In genomic region chr6:55792536-55792935, GRCm38 (mm10) we compare ENCODE assay signal across 13 mouse cellular contexts. TPM values are rescaled to one million over a fixed set of nuclear protein-coding genes. Genes with fewer than 3 reads are reported as not detected.
A peak's percentile ranks its signal among the peaks of the same experiment; 100 is the strongest.
DNase-seq lines count a peak whose midpoint lies in the region; ATAC-seq and TF ChIP-seq lines count a peak whose summit lies in the region.
"Had no signal": no experiment of that assay in that cellular context is flagged by ENCODE, and none has a peak within 500 bp of the region (broad histone marks: within the 10 kb centered on the region; RNA-seq: fewer than 3 reads in every experiment).

No protein-coding gene starts in this region.

- H3K36me3 ChIP-seq in forebrain, embryonic 11.5 days (ENCODE audit: control insufficient read depth, insufficient read depth, low read length) = no peaks in the 10 kb centered on the region
- H3K36me3 ChIP-seq in hindbrain, embryonic 16.5 days (ENCODE audit: control insufficient read depth, insufficient read depth, low read length) = no peaks in the 10 kb centered on the region
- H3K36me3 ChIP-seq in neural tube, embryonic 15.5 days = no peaks in the 10 kb centered on the region

- WGBS in forebrain, embryonic 11.5 days = 43% methylated on average over 8 of the region's 8 CpGs
- WGBS in hindbrain, embryonic 16.5 days = 38% methylated on average over 8 of the region's 8 CpGs
- 27% methylated on average over 8 of the region's 8 CpGs for WGBS in neural tube, embryonic 15.5 days
- WGBS in cerebellum, adult 2 months = 58% methylated on average over 8 of the region's 8 CpGs

- peak overlapping the region; percentile 85 for H3K27ac ChIP-seq in layer of hippocampus, adult 2 months
- peak overlapping the region; percentile 84 for H3K27ac ChIP-seq in forebrain, embryonic 11.5 days (ENCODE audit: low read depth, low read length)
- H3K27ac ChIP-seq in hindbrain, embryonic 16.5 days (ENCODE audit: low read depth, low read length) = peak overlapping the region; percentile 70
- H3K27ac ChIP-seq in neural tube, embryonic 15.5 days (replicated peaks) = peak overlapping the region; percentile 83
- H3K27ac ChIP-seq in cerebellum, adult 2 months (ENCODE audit: insufficient read depth, low read length) = no peak overlapping the region

- H3K4me1 ChIP-seq in forebrain, embryonic 11.5 days (replicated peaks; ENCODE audit: control insufficient read depth, insufficient read depth, low read length) = peaks cover 8% of the 10 kb centered on the region; the same call in 1 of the 2 replicates
- peaks cover 8% of the 10 kb centered on the region for H3K4me1 ChIP-seq in hindbrain, embryonic 16.5 days (ENCODE audit: control insufficient read depth, insufficient read depth, low read depth, low read length)
- H3K4me1 ChIP-seq in neural tube, embryonic 15.5 days = peaks cover 20% of the 10 kb centered on the region
- no peaks in the 10 kb centered on the region for H3K4me1 ChIP-seq in cerebellum, adult 2 months (ENCODE audit: control insufficient read depth, insufficient read depth, low read length)

- no peak overlapping the region for H3K4me2 ChIP-seq in forebrain, embryonic 11.5 days (ENCODE audit: low read depth, low read length, severe bottlenecking)
- peak overlapping the region; percentile 4; the same call in 1 of the 2 replicates for H3K4me2 ChIP-seq in hindbrain, embryonic 16.5 days (ENCODE audit: low read length)
- H3K4me2 ChIP-seq in neural tube, embryonic 15.5 days = no peak overlapping the region; the same call in 1 of the 2 replicates
- H3K4me2 ChIP-seq: lung, embryonic 14.5 days had no signal

- no peak for TF ChIP-seq POLR2A in cerebellum, adult 2 months (IDR thresholded peaks at IDR 0.05; ENCODE audit: borderline replicate concordance, insufficient read depth, low read length)

- no peaks in the 10 kb centered on the region for H3K27me3 ChIP-seq in forebrain, embryonic 11.5 days (ENCODE audit: control insufficient read depth, insufficient read depth, low read length)
- H3K27me3 ChIP-seq in hindbrain, embryonic 16.5 days (replicated peaks; ENCODE audit: control insufficient read depth, insufficient read depth, low read length) = no peaks in the 10 kb centered on the region
- H3K27me3 ChIP-seq in neural tube, embryonic 15.5 days (replicated peaks) = no peaks in the 10 kb centered on the region
- no peaks in the 10 kb centered on the region for H3K27me3 ChIP-seq in cerebellum, adult 2 months (ENCODE audit: control insufficient read depth, insufficient read depth, low read length)

- DNase-seq in layer of hippocampus, adult 2 months (ENCODE audit: low spot score in 2 of 2) = peak in 1 of 2 experiments; percentile 57
- DNase-seq in layer of hippocampus, postnatal 25 days (ENCODE audit: extremely low spot score in 1 of 2, low spot score in 1 of 2) = no peak
- DNase-seq in forebrain, embryonic 11.5 days (ENCODE audit: low spot score) = no peak
- no peak for DNase-seq in lung, postnatal 14 days
- no peak for DNase-seq in adrenal gland, adult 8-10 months
- no peak for DNase-seq in cerebellum, adult 2 months
- DNase-seq: adrenal gland, postnatal 36 days had no signal

- ATAC-seq in forebrain, embryonic 11.5 days (replicated peaks; ENCODE audit: low FRiP score) = peak; percentile 13; the same call in 1 of the 2 replicates
- peak; percentile 57 for ATAC-seq in hindbrain, embryonic 16.5 days
- peak; percentile 58 for ATAC-seq in neural tube, embryonic 15.5 days (ENCODE audit: low FRiP score)

- peak overlapping the region; percentile 32; the same call in 1 of the 2 replicates for H3K9ac ChIP-seq in forebrain, embryonic 11.5 days (ENCODE audit: low read length)
- no peak overlapping the region; the same call in 1 of the 2 replicates for H3K9ac ChIP-seq in hindbrain, embryonic 16.5 days (ENCODE audit: low read depth, low read length)
- no peak overlapping the region for H3K9ac ChIP-seq in neural tube, embryonic 15.5 days (replicated peaks)
- H3K9ac ChIP-seq: lung, embryonic 14.5 days had no signal

- no peaks in the 10 kb centered on the region for H3K9me3 ChIP-seq in forebrain, embryonic 11.5 days (ENCODE audit: control insufficient read depth, low read length)
- H3K9me3 ChIP-seq in hindbrain, embryonic 16.5 days (ENCODE audit: control insufficient read depth, low read length) = no peaks in the 10 kb centered on the region
- H3K9me3 ChIP-seq in neural tube, embryonic 15.5 days (replicated peaks) = no peaks in the 10 kb centered on the region

- no peak for TF ChIP-seq CTCF in layer of hippocampus, adult 2 months (conservative IDR thresholded peaks at IDR 0.05)
- no peak for TF ChIP-seq CTCF in cerebellum, adult 2 months (IDR thresholded peaks at IDR 0.05; ENCODE audit: borderline replicate concordance, insufficient read depth, low read depth, low read length)

- H3K4me3 ChIP-seq in layer of hippocampus, adult 2 months = no peak overlapping the region
- H3K4me3 ChIP-seq in forebrain, embryonic 11.5 days (ENCODE audit: low read depth, low read length) = no peak overlapping the region
- no peak overlapping the region for H3K4me3 ChIP-seq in hindbrain, embryonic 16.5 days (ENCODE audit: low read length)
- no peak overlapping the region for H3K4me3 ChIP-seq in neural tube, embryonic 15.5 days (replicated peaks)
- no peak overlapping the region for H3K4me3 ChIP-seq in cerebellum, adult 2 months (replicated peaks; ENCODE audit: insufficient read depth, low read depth, low read length)

RNA-seq across cellular contexts. Expression of gene Itprid1, which starts 44.2 kb away (rescaled TPM):
- 1 to 10 TPM in 1 of 2 experiments, under 1 TPM in 1; 1.00 to 1.0 TPM for total RNA-seq in layer of hippocampus, adult 2 months (2021)
- total RNA-seq in layer of hippocampus, postnatal 25 days (2021) = 1 to 10 TPM; 1.5 to 1.6 TPM
- polyA plus RNA-seq in forebrain, embryonic 11.5 days (2014; fragmentation: Nextera tagmentation; extraction: Ambion mirVana) = 0.13 TPM in 1 of 2 replicates, not detected in the other
- 0.14 and 0.16 TPM in 2 replicates for polyA plus RNA-seq in hindbrain, embryonic 16.5 days (2015; fragmentation: Nextera tagmentation; extraction: Ambion mirVana)
- polyA plus RNA-seq in neural tube, embryonic 15.5 days (2015; fragmentation: Nextera tagmentation; extraction: Ambion mirVana) = 0.09 TPM in 1 of 2 replicates, not detected in the other
- under 1 TPM in 2 of 4 experiments, not detected in 2; 0.09 to 0.31 TPM for total RNA-seq in adrenal gland, adult 8-10 months (2022)
- not detected in 2 replicates for polyA plus RNA-seq in cerebellum, adult 2 months (2012; rRNA removed)
- total RNA-seq: gastrocnemius, postnatal 4 days; MEL had no signal
- polyA plus RNA-seq: lung, embryonic 14.5 days; testis, adult 2 months had no signal
